Mouse (Mus musculus): Measurements from ENCODE around the gene Cep97.
A peak's percentile ranks its signal among the peaks of the same experiment; 100 is the strongest.
"Not testable (repeated sequence)": the region's sequence is repeated elsewhere in the genome, so short reads cannot be mapped to it uniquely, and the experiment has no call there.

Cep97 gene

GRCm38 (mm10) chr16:55969147-55969546 is 34.5 kb upstream of the Cep97 start:
- peaks cover 56% of the 10 kb centered on the region for H3K4me1 ChIP-seq (replicated peaks; ENCODE audit: low read depth, low read length)
- no peaks in the 10 kb centered on the region for H3K27me3 ChIP-seq (ENCODE audit: insufficient read depth, low read length)
- H3K36me3 ChIP-seq (ENCODE audit: insufficient read depth, low read length): peaks cover 61% of the 10 kb centered on the region
- H3K9me3 ChIP-seq (ENCODE audit: low read length): no peaks in the 10 kb centered on the region
- TF ChIP-seq CTCF (conservative IDR thresholded peaks at IDR 0.05; ENCODE audit: low read length) (peak; percentile 53), NANOG (IDR thresholded peaks at IDR 0.05; ENCODE audit: borderline replicate concordance, low read length) (no peak)
- H3K4me3 ChIP-seq (replicated peaks; ENCODE audit: low read length): peak overlapping the region; percentile 91

GRCm38 (mm10) chr16:55967221-55967620 is 32.6 kb upstream of the Cep97 start:
- peak overlapping the region; percentile 91 for H3K4me3 ChIP-seq (replicated peaks; ENCODE audit: low read length)

GRCm38 (mm10) chr16:55966212-55966871 is 31.7 kb upstream of the Cep97 start, which contains the start of gene Rpl24:
Rpl24 (plus strand) TSS chr16:55966275.
- Histone ChIP-seq H3K4me3 (replicated peaks; ENCODE audit: low read length) (peak within 1 kb of the TSS; percentile 91), H3K36me3 (ENCODE audit: insufficient read depth, low read length) (peaks cover 46% of the 10 kb centered on the region), H3K27me3 (ENCODE audit: insufficient read depth, low read length) (no peaks in the 10 kb centered on the region), H3K4me1 (replicated peaks; ENCODE audit: low read depth, low read length) (peaks cover 40% of the 10 kb centered on the region), H3K9me3 (ENCODE audit: low read length) (peaks cover 5% of the 10 kb centered on the region)
- TF ChIP-seq CTCF (conservative IDR thresholded peaks at IDR 0.05; ENCODE audit: low read length) (no peak), NANOG (IDR thresholded peaks at IDR 0.05; ENCODE audit: borderline replicate concordance, low read length) (no peak), POU5F1 (IDR thresholded peaks at IDR 0.05; ENCODE audit: borderline replicate concordance, low read length) (no peak)

More at GRCm38 (mm10) chr16:55967221-55967620, 32.6 kb upstream of the Cep97 start:
- H3K4me1 ChIP-seq (replicated peaks; ENCODE audit: low read depth, low read length): peaks cover 49% of the 10 kb centered on the region
- TF ChIP-seq POU5F1 (IDR thresholded peaks at IDR 0.05; ENCODE audit: borderline replicate concordance, low read length) (no peak), CTCF (conservative IDR thresholded peaks at IDR 0.05; ENCODE audit: low read length) (no peak), NANOG (IDR thresholded peaks at IDR 0.05; ENCODE audit: borderline replicate concordance, low read length) (no peak)
- peaks cover 54% of the 10 kb centered on the region for H3K36me3 ChIP-seq (ENCODE audit: insufficient read depth, low read length)
- H3K27me3 ChIP-seq (ENCODE audit: insufficient read depth, low read length): no peaks in the 10 kb centered on the region
- peaks cover 5% of the 10 kb centered on the region for H3K9me3 ChIP-seq (ENCODE audit: low read length)

- H3K9me3 ChIP-seq (ENCODE audit: low read length): peaks cover 5% of the 10 kb centered on the region
- no peak overlapping the region for H3K4me3 ChIP-seq (replicated peaks; ENCODE audit: low read length)
- no peaks in the 10 kb centered on the region for H3K27me3 ChIP-seq (ENCODE audit: insufficient read depth, low read length)
- no peak for TF ChIP-seq NANOG (IDR thresholded peaks at IDR 0.05; ENCODE audit: borderline replicate concordance, low read length)
- H3K36me3 ChIP-seq (ENCODE audit: insufficient read depth, low read length): peaks cover 26% of the 10 kb centered on the region
- peaks cover 21% of the 10 kb centered on the region for H3K4me1 ChIP-seq (replicated peaks; ENCODE audit: low read depth, low read length)
These were observed 29.7 kb upstream of the Cep97 start for GRCm38 (mm10) chr16:55964126-55964949.

- not testable (repeated sequence) for H3K9me3 ChIP-seq (ENCODE audit: low read length); H3K27me3 ChIP-seq (ENCODE audit: insufficient read depth, low read length); H3K4me3 ChIP-seq (replicated peaks; ENCODE audit: low read length)
- Histone ChIP-seq H3K4me1 (replicated peaks; ENCODE audit: low read depth, low read length) (peaks cover 11% of the 10 kb centered on the region), H3K36me3 (ENCODE audit: insufficient read depth, low read length) (peaks cover 13% of the 10 kb centered on the region)
These were observed 28.4 kb upstream of the Cep97 start for GRCm38 (mm10) chr16:55963068-55963467.

- not testable (repeated sequence) for H3K36me3 ChIP-seq (ENCODE audit: insufficient read depth, low read length); H3K4me3 ChIP-seq (replicated peaks; ENCODE audit: low read length); H3K4me1 ChIP-seq (replicated peaks; ENCODE audit: low read depth, low read length); H3K27me3 ChIP-seq (ENCODE audit: insufficient read depth, low read length)
- H3K9me3 ChIP-seq (ENCODE audit: low read length): peaks cover 10% of the 10 kb centered on the region
These were observed 19.5 kb upstream of the Cep97 start for GRCm38 (mm10) chr16:55954196-55954595.

GRCm38 (mm10) chr16:55952771-55953170 is 18.1 kb upstream of the Cep97 start:
- no peaks in the 10 kb centered on the region for H3K36me3 ChIP-seq (ENCODE audit: insufficient read depth, low read length)
- H3K4me1 ChIP-seq (replicated peaks; ENCODE audit: low read depth, low read length): 0 out of 2 replicates have a peak, but pooled peaks cover 8% of the 10 kb centered on the region
- peaks cover 10% of the 10 kb centered on the region for H3K9me3 ChIP-seq (ENCODE audit: low read length)
- TF ChIP-seq POU5F1 (IDR thresholded peaks at IDR 0.05; ENCODE audit: borderline replicate concordance, low read length) (no peak), CTCF (conservative IDR thresholded peaks at IDR 0.05; ENCODE audit: low read length) (no peak), NANOG (IDR thresholded peaks at IDR 0.05; ENCODE audit: borderline replicate concordance, low read length) (no peak)
- H3K27me3 ChIP-seq (ENCODE audit: insufficient read depth, low read length): no peaks in the 10 kb centered on the region
- H3K4me3 ChIP-seq (replicated peaks; ENCODE audit: low read length): no peak overlapping the region

GRCm38 (mm10) chr16:55951679-55952327 is 17.1 kb upstream of the Cep97 start:
- TF ChIP-seq POU5F1 (IDR thresholded peaks at IDR 0.05; ENCODE audit: borderline replicate concordance, low read length): no peak
- no peak for TF ChIP-seq CTCF (conservative IDR thresholded peaks at IDR 0.05; ENCODE audit: low read length)
- no peak for TF ChIP-seq NANOG (IDR thresholded peaks at IDR 0.05; ENCODE audit: borderline replicate concordance, low read length)
- Histone ChIP-seq H3K4me3 (replicated peaks; ENCODE audit: low read length) (no peak overlapping the region), H3K4me1 (replicated peaks; ENCODE audit: low read depth, low read length) (0 out of 2 replicates have a peak, but pooled peaks cover 8% of the 10 kb centered on the region), H3K9me3 (ENCODE audit: low read length) (peaks cover 9% of the 10 kb centered on the region), H3K36me3 (ENCODE audit: insufficient read depth, low read length) (no peaks in the 10 kb centered on the region), H3K27me3 (ENCODE audit: insufficient read depth, low read length) (no peaks in the 10 kb centered on the region)
